Mouse (Mus musculus): ENCODE measurements around the gene Nsg1. TPM values are rescaled to one million over a fixed set of nuclear protein-coding genes. Genes with fewer than 3 reads are reported as not detected.
A peak's percentile ranks its signal among the peaks of the same experiment; 100 is the strongest.

The Nsg1 gene
- polyA plus RNA-seq, 1 experiment from 2014 or later = 23.4 TPM

- TF ChIP-seq CTCF (IDR thresholded peaks at IDR 0.05; ENCODE audit: low read depth) (no peak), EP300 (optimal IDR thresholded peaks at IDR 0.05) (no peak)
- DNase-seq (ENCODE audit: low spot score) (no peak), ATAC-seq (ENCODE audit: low FRiP score, low TSS enrichment) (no peak)
- Histone ChIP-seq H3K27me3 (ENCODE audit: control insufficient read depth, insufficient read depth, low read length) (no peaks in the 10 kb centered on the region), H3K9me3 (ENCODE audit: control insufficient read depth, low read length) (no peaks in the 10 kb centered on the region), H3K4me1 (replicated peaks; ENCODE audit: control insufficient read depth, insufficient read depth) (no peaks in the 10 kb centered on the region), H3K36me3 (ENCODE audit: control insufficient read depth, insufficient read depth, low read length) (no peaks in the 10 kb centered on the region), H3K4me3 (ENCODE audit: low read depth, low read length) (no peak overlapping the region), H3K27ac (replicated peaks) (no peak overlapping the region), H3K4me2 (replicated peaks; ENCODE audit: low read depth) (no peak overlapping the region), H3K9ac (ENCODE audit: low read length) (no peak overlapping the region)
- 78% methylated on average over 2 of the region's 2 CpGs for WGBS
Measured at GRCm38 (mm10) chr5:38091966-38092304, 67.8 kb downstream of the Nsg1 start.

GRCm38 (mm10) chr5:38091046-38091965 is 68.4 kb downstream of the Nsg1 start:
- H3K9ac ChIP-seq (ENCODE audit: low read length) = no peak overlapping the region
- no peaks in the 10 kb centered on the region for H3K27me3 ChIP-seq (ENCODE audit: control insufficient read depth, insufficient read depth, low read length)
- TF ChIP-seq EP300 (optimal IDR thresholded peaks at IDR 0.05) (no peak), CTCF (IDR thresholded peaks at IDR 0.05; ENCODE audit: low read depth) (peak; percentile 90)
- no peaks in the 10 kb centered on the region for H3K4me1 ChIP-seq (replicated peaks; ENCODE audit: control insufficient read depth, insufficient read depth)
- 0 out of 2 replicates have a peak, but pooled peaks have one; percentile 32 for ATAC-seq (ENCODE audit: low FRiP score, low TSS enrichment)
- no peak overlapping the region for H3K4me2 ChIP-seq (replicated peaks; ENCODE audit: low read depth)
- WGBS = 71% methylated on average over 8 of the region's 8 CpGs
- H3K9me3 ChIP-seq (ENCODE audit: control insufficient read depth, low read length) = no peaks in the 10 kb centered on the region
- no peak for DNase-seq (ENCODE audit: low spot score)
- no peak overlapping the region for H3K4me3 ChIP-seq (ENCODE audit: low read depth, low read length)
- no peak overlapping the region for H3K27ac ChIP-seq (replicated peaks)
- no peaks in the 10 kb centered on the region for H3K36me3 ChIP-seq (ENCODE audit: control insufficient read depth, insufficient read depth, low read length)

- Histone ChIP-seq H3K9ac (ENCODE audit: low read length) (no peak overlapping the region), H3K4me2 (replicated peaks; ENCODE audit: low read depth) (no peak overlapping the region), H3K9me3 (ENCODE audit: control insufficient read depth, low read length) (no peaks in the 10 kb centered on the region), H3K4me3 (ENCODE audit: low read depth, low read length) (no peak overlapping the region), H3K4me1 (replicated peaks; ENCODE audit: control insufficient read depth, insufficient read depth) (no peaks in the 10 kb centered on the region), H3K27ac (replicated peaks) (no peak overlapping the region), H3K27me3 (ENCODE audit: control insufficient read depth, insufficient read depth, low read length) (no peaks in the 10 kb centered on the region), H3K36me3 (ENCODE audit: control insufficient read depth, insufficient read depth, low read length) (no peaks in the 10 kb centered on the region)
- TF ChIP-seq EP300 (optimal IDR thresholded peaks at IDR 0.05) (no peak), CTCF (IDR thresholded peaks at IDR 0.05; ENCODE audit: low read depth) (no peak)
- DNase-seq (ENCODE audit: low spot score) = no peak
- ATAC-seq (ENCODE audit: low FRiP score, low TSS enrichment) = no peak
- WGBS = 62% methylated on average over 3 of the region's 3 CpGs
Measured at GRCm38 (mm10) chr5:38090581-38090980, 69.1 kb downstream of the Nsg1 start.

- Histone ChIP-seq H3K9me3 (ENCODE audit: control insufficient read depth, low read length) (no peaks in the 10 kb centered on the region), H3K27me3 (ENCODE audit: control insufficient read depth, insufficient read depth, low read length) (no peaks in the 10 kb centered on the region), H3K4me1 (replicated peaks; ENCODE audit: control insufficient read depth, insufficient read depth) (no peaks in the 10 kb centered on the region), H3K27ac (replicated peaks) (no peak overlapping the region), H3K9ac (ENCODE audit: low read length) (no peak overlapping the region), H3K4me3 (ENCODE audit: low read depth, low read length) (no peak overlapping the region), H3K4me2 (replicated peaks; ENCODE audit: low read depth) (no peak overlapping the region), H3K36me3 (ENCODE audit: control insufficient read depth, insufficient read depth, low read length) (no peaks in the 10 kb centered on the region)
- WGBS = 76% methylated on average over 3 of the region's 3 CpGs
- DNase-seq (ENCODE audit: low spot score) (no peak), ATAC-seq (ENCODE audit: low FRiP score, low TSS enrichment) (no peak)
- TF ChIP-seq CTCF (IDR thresholded peaks at IDR 0.05; ENCODE audit: low read depth) (no peak), EP300 (optimal IDR thresholded peaks at IDR 0.05) (no peak)
Measured at GRCm38 (mm10) chr5:38090111-38090510, 69.6 kb downstream of the Nsg1 start.

Other genes starting within 250 kb of the Nsg1 start
- gene Stx18, start 121.2 kb downstream of the Nsg1 start, polyA plus RNA-seq (2015; fragmentation: Nextera tagmentation; extraction: Ambion mirVana) = 26.9 and 27.6 TPM in 2 replicates
- 4.2 and 4.4 TPM in 2 replicates for gene Zbtb49, start 60.5 kb upstream of the Nsg1 start, polyA plus RNA-seq (2015; fragmentation: Nextera tagmentation; extraction: Ambion mirVana)
- gene Lyar, start 60.6 kb upstream of the Nsg1 start, polyA plus RNA-seq (2015; fragmentation: Nextera tagmentation; extraction: Ambion mirVana) = 45.7 and 50.1 TPM in 2 replicates
- gene Tmem128, start 100.3 kb upstream of the Nsg1 start, polyA plus RNA-seq (2015; fragmentation: Nextera tagmentation; extraction: Ambion mirVana) = 73.7 and 77.6 TPM in 2 replicates
- gene Otop1, start 116.1 kb upstream of the Nsg1 start, polyA plus RNA-seq (2015; fragmentation: Nextera tagmentation; extraction: Ambion mirVana) = 0.05 TPM in 1 of 2 replicates, not detected in the other
- not detected in 2 replicates for gene Drd5, start 159.5 kb upstream of the Nsg1 start, polyA plus RNA-seq (2015; fragmentation: Nextera tagmentation; extraction: Ambion mirVana)

All from stomach, postnatal 0 days (tissue).